Mouse (Mus musculus) spleen, adult 2 months (tissue): Measurements from ENCODE around the gene Orm3.

Experiments
- CTCF ChIP-seq: fragments of 200-500 bp; IDR thresholded peaks from 2 replicates; pipeline ENCODE4 v1.5.1; 2011; ENCODE audit warnings: mild to moderate bottlenecking, inconsistent platforms; ENCODE audit not compliant: insufficient read depth, insufficient read length, insufficient replicate concordance; ENCODE audit errors: extremely low read depth
- POLR2A ChIP-seq: fragments of 200-500 bp; IDR thresholded peaks from 2 replicates; pipeline ENCODE4 v1.6.1; 2011; ENCODE audit warnings: low read depth, low read length, inconsistent platforms

DNA sequence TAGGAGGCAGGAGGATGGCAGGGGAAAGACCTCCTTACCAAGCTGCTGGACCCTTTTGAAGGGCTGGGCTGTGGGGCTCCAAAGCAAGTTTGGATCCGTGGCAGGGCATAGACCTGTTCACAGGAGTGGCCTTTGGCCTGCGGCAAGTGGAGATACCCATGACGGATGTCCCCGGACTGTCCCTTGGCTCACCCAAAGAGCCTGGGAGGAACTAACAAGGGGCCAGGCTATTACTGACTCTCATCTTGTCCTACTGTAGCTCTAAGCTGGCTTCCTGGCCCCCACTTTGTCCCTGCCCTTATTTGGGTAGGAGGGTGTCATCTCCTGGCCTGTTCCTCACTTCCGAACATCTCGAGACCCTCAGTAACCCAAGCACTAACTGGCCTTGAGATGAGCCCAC is 46.6 kb downstream of the Orm3 start:
- TF ChIP-seq CTCF (no peak), POLR2A (no peak; the same call in 1 of the 2 replicates)
